Mouse (Mus musculus) thymus, postnatal 4 days (tissue): ENCODE data around the gene Rnps1.

Experiments used
- DNase-seq: peaks from one replicate; pipeline ENCODE4 v3.0.0; 2021

Gene Rnps1

GRCm38 (mm10) chr17:24429201-24429983 is 15.0 kb downstream of the Rnps1 start:
- no peak for DNase-seq

- peak; percentile 36 for DNase-seq
Measured at GRCm38 (mm10) chr17:24437016-24437415, 22.7 kb downstream of the Rnps1 start.

GRCm38 (mm10) chr17:24440377-24440776 is 26.0 kb downstream of the Rnps1 start:
- no peak for DNase-seq

GRCm38 (mm10) chr17:24441148-24441547 is 26.8 kb downstream of the Rnps1 start:
- peak; percentile 48 for DNase-seq

GRCm38 (mm10) chr17:24442107-24442506 is 27.7 kb downstream of the Rnps1 start:
- no peak for DNase-seq

GRCm38 (mm10) chr17:24442632-24443155 is 28.3 kb downstream of the Rnps1 start, which contains the start of gene Dnase1l2:
Dnase1l2 (minus strand) TSS chr17:24443105.
- no peak for DNase-seq

GRCm38 (mm10) chr17:24443409-24443808 is 29.0 kb downstream of the Rnps1 start:
- DNase-seq = no peak

- no peak for DNase-seq
Measured at GRCm38 (mm10) chr17:24446590-24446989, 32.2 kb downstream of the Rnps1 start.

GRCm38 (mm10) chr17:24449507-24449906 is 35.1 kb downstream of the Rnps1 start:
- DNase-seq = no peak

GRCm38 (mm10) chr17:24451220-24451619 is 36.9 kb downstream of the Rnps1 start:
- DNase-seq = no peak

- DNase-seq = no peak
Measured at GRCm38 (mm10) chr17:24453372-24453771, 39.0 kb downstream of the Rnps1 start.

- DNase-seq = no peak
Measured at GRCm38 (mm10) chr17:24454218-24454755, 39.9 kb downstream of the Rnps1 start.

GRCm38 (mm10) chr17:24454756-24455522 is 40.6 kb downstream of the Rnps1 start:
- peak; percentile 99 for DNase-seq

- peak; percentile 36 for DNase-seq
Measured at GRCm38 (mm10) chr17:24455523-24456206, 41.3 kb downstream of the Rnps1 start.

GRCm38 (mm10) chr17:24461580-24461979 is 47.2 kb downstream of the Rnps1 start:
- peak; percentile 63 for DNase-seq

GRCm38 (mm10) chr17:24462932-24463331 is 48.6 kb downstream of the Rnps1 start:
- DNase-seq = no peak

- no peak for DNase-seq
Measured at GRCm38 (mm10) chr17:24463374-24464133, 49.2 kb downstream of the Rnps1 start.

- no peak for DNase-seq
Measured at GRCm38 (mm10) chr17:24468636-24469246, 54.4 kb downstream of the Rnps1 start.

- no peak for DNase-seq
Measured at GRCm38 (mm10) chr17:24469336-24469909, 55.1 kb downstream of the Rnps1 start.

GRCm38 (mm10) chr17:24469910-24470602 is 55.7 kb downstream of the Rnps1 start, which contains the start of the genes E4f1 and Pgp:
E4f1 (minus strand) TSS chr17:24470313.
Pgp (plus strand) TSS chr17:24470392.
- peak; percentile 97 for DNase-seq
